Mouse (Mus musculus): ENCODE measurements around the gene Txndc9. TPM values are rescaled to one million over a fixed set of nuclear protein-coding genes. Genes with fewer than 3 reads are reported as not detected.

Gene Txndc9
- 10 to 100 TPM; 28.9 to 35.5 TPM for total RNA-seq (2021)
- long read RNA-seq, experiment 1, transcript Txndc9-201 (5 exons, 3,381 nt): major isoform, 23 of 30 reads
- long read RNA-seq, experiment 1, transcript Txndc9-208 (5 exons, 1,699 nt): minor isoform, 5 of 30 reads
- long read RNA-seq, experiment 1, partial matches to known transcripts: 0 of 30 reads
- long read RNA-seq, experiment 1, other reads (novel, unspliced or antisense): 0 of 30 reads
- long read RNA-seq, experiment 2, transcript Txndc9-201 (5 exons, 3,381 nt): major isoform, 18 of 28 reads
- long read RNA-seq, experiment 2, transcript Txndc9-208 (5 exons, 1,699 nt): minor isoform, 7 of 28 reads
- long read RNA-seq, experiment 2, partial matches to known transcripts: 1 of 28 reads
- long read RNA-seq, experiment 2, other reads (novel, unspliced or antisense): 1 of 28 reads

DNA sequence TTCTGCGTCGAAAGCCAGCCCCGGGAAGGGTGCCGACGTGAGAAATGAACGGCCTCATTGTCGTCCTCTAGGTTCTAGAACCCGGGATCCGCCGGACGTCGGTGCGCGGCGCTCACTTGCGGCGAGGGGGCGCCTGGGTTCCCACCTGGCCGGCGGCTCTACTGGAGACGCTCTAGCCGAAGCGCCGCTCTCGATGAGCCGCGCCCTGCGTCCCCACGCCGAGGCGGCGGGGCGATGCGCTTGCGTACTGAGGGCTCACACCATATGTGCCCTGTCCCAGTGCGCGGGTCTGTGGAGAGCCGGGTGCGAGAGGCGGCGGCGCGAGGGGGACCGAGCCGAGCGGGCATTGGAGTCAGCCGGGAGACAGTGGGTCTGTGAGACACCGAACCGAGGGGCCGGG, at the start of gene Txndc9, which contains the start of gene Eif5b:
Txndc9 (minus strand) TSS at position 27 of the 400 bp plus-strand sequence.
Eif5b (plus strand) TSS at position 144 of the 400 bp plus-strand sequence.
- DNase-seq (ENCODE audit: low spot score): peak; percentile 92

DNA sequence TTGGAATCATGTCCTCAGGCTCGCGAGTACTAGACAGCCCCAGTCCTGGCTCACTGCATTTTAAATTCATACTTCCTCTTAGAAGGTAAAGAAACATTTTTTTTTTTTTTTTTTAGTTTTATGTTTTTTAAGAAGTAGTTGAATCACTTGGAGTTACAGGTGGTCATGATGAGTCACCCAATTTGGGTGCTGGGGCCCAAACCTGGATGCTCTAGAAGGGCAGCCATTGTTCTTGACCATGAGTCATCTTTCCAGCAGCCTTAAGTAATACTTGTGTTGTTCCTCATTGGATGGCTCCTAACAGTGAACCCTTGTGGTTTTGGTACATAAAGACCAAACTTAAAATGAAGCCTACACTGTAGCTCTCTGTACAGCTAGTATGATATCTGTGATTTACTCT, 41.2 kb upstream of the Txndc9 start:
- no peak for DNase-seq (ENCODE audit: low spot score)

DNA sequence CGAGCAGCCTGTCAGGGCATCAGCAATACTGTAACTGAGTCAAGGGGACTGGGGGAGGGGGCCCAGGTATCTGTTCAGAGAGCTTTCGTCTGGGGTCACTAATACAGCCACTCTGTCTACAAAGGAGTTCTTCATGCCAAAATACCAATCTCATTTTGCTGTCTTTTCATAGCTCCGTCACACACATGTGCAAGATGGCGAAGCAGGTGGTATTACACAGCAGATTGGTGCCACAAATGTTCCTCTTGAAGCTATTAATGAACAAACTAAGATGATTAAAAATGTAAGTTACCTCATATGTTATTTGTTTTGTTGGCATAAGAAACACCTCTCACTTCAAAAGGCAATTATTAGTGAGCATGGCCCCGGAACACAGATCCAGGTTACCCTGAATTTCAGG, 39.7 kb upstream of the Txndc9 start:
- no peak for DNase-seq (ENCODE audit: low spot score)

DNA sequence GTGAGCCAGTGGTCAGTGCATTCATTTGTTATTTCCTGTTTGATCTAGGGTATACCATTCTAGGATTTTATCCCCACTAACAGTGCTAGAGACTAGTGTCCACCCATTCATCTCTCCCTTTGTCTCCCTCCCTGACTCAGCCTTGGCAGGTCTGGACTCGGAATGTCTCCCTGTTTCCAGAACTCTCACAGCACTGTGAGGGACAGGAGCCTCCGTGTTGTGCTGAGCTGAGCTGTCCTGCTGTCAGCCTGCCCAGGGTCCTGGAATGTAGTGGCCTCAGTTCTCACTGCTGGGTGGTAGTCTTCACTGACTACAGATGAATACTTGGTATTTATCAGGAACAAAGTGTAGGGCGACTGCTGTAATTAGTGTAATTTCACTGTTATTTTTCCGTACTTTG, 37.8 kb upstream of the Txndc9 start:
- no peak for DNase-seq (ENCODE audit: low spot score)

DNA sequence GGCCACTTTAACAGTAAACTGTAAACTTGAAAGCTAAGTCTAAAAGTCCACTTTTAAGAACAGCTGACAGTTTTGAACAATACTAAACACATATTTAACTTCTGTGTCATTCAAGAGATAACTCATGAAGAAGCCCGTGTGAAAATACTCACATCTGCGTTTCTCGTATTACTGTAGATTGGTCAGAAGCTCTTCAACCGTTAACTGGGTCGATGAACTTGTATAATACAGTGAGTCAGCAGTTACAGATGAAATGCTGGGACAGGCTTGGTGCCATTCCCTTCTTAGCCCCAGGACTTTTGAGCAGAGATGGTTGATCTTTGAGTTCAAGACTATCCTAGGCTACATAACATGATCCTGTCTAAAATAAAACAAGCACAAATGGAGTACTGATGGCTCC, 33.7 kb upstream of the Txndc9 start:
- no peak for DNase-seq (ENCODE audit: low spot score)

DNA sequence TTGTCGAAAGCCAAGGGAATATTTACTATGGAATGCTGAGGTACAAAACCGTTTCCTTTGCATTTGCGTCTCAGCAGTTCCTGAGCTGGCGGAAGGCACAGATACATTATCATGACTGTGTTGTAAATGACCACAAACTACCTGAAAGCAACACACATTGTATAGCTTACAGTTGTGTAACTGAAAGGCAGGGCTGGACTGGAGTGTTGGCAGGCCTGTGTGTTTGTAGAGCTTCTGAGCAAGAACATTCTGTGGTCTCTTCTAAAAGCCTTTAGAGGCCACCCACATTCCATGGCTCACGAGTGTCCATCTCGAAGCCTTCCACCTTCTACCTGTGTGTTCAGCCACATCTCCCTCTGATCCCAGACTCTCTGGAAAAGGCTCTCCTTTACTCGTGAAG, 29.6 kb upstream of the Txndc9 start:
- DNase-seq (ENCODE audit: low spot score): no peak

DNA sequence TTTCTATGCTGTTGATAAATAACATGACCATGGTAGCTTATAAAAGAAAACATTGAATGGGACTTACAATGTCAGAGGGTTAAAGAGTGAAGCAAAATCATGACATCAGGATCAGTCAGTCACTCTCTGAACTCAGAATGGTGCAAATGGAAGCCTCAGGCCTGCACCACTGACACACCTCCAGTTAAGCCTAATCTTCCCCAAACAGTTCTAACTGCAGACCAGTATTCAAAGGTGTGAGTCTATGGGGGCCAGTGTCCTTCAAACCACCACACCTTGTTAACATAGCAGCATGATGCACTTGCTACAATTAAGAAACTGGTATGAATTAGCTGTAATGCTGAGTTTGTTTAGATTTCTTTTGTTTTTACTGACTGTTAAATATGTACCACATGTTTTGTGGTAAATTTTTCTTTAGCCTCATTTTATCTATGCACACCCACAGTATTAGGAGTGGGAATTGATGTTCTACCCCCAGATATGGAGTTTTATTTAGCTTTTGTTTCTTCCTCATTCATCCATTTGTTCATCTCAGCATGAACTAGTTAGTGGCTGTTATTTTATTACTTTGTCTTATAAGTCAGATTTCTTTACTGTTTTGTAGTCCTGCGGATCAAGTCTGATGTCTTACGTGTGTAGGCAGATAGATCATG, 17.0 kb upstream of the Txndc9 start:
- DNase-seq (ENCODE audit: low spot score): no peak

DNA sequence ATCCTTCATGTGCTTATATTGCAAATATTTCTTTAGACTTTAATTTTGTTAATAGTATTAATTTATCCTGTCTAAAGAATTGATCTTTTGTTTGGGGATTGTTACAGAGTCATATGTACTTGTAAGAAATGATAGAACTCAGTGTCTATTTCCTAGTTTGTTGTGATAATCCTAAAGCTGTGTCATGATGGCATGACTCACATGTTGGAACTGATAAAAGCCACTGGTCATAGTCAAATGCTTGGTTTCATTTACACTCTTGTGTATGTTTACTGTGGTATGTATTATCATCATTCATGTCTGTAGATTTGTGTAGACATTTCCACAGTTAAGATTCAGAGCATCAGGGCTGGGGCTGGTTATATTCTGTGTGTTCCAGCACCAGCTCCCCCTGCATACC, 14.8 kb upstream of the Txndc9 start:
- no peak for DNase-seq (ENCODE audit: low spot score)

DNA sequence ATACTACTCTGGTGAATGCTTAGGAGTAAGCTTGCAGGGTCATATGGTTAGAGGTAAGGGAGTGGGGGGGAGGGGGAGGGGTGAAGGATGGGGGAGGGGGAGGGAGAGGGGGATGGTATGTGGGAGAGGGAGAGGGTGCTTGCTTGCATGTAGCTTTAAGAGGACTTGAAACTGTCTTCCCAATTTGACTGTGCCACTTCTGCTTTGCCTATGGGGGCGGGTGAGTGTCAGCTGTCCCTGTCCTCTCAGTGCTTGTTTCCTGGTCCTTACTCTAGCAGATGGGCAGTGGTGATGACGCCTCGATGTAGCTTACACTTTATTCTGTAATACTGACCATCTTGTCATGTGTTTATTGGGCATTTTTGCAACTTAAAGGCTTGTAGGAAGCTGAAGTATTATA, 14.4 kb upstream of the Txndc9 start:
- no peak for DNase-seq (ENCODE audit: low spot score)

DNA sequence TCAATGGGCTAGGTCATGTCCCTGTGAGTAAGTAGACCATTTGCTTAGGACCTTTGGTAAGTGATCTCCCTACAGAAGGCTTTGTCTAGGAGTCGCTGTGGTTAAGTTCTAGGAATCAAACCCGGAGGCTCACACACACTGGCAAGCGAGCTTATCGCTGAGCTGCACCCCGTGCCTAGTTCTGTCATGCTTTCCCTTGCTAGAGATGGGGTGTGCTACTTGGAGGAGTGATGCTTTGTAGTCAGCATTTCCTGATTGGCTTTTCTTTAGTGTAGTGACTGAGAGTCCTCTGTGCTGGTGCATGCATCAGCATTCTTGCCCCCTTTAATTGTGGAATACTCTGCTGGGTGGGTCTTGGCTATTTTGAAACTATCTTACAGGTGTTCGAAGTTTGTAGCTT, 14.0 kb upstream of the Txndc9 start:
- DNase-seq (ENCODE audit: low spot score): no peak

DNA sequence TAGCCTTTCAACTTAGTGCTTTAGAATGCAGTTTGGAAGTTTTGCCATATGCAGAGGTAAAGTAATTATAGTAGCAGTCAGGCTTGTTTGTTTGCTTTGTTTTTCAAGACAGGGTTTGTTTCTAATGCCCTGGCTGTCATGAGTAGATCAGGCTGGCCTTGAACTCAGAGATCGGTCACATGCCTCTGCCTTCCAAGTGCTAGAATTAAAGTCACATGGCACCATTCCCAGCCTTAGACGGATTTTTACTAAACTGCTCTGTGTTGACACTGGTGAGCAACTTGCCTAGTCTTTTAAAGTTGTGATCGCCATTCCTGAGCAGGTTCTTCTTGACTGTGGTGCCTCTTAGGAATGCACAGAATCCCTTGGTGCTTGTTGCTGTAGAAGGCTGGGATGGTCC, 9.0 kb upstream of the Txndc9 start:
- DNase-seq (ENCODE audit: low spot score): no peak

DNA sequence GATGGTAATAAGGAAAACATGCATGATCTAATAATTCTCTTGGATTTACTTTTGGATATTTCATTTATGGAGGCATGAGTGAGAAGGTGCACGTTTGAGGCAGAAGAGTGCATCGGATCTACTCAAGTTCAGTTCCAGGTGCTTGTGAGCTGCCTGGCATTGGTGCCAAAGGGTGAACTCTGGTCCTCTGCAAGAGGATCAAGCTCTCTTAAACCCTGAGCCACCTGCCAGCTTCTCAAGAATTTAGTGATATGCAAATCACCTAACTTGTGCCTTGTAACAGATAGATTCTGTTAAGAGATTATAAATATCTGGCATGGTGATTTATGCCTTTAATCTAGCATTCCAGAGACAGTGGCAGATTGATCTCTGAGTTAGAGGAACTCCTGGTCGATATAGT, 5.4 kb upstream of the Txndc9 start:
- DNase-seq (ENCODE audit: low spot score): no peak

DNA sequence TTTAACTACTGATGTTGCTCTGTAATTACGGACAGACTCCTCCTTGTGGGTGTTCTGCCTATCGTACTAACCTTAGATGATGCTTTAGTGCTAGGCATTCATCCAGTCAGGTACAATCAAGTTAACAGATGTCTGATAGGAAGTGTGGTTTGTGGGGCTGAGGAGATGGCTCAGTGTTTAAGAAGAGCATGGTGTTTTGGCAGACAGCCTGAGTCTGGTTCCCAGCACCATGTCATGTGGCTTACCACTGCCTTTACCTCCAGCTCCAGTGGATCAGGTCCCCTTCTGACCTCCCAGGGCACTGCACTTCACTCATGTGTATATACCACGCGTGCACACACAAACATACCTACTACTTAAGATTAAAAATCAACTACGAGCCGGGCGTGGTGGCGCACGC, 4.3 kb upstream of the Txndc9 start:
- no peak for DNase-seq (ENCODE audit: low spot score)

DNA sequence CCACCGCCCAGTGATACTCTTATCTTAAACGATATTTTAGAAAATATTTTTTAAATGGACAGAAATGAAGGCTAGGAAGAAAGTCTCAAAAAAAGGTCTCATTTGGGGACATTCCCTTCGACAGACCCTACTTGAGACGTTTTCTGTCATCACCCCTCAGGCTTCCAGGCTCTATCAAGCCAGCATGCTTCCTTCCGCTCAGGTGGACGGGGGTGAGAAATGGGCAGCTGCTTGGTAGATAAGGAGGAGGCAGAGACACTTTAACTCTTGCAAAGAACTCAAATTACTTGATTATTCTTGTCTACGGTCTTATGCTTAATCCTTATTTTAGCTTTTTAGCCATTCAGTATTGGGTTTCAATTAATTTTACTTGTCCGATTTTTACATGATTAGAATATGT, 3.2 kb upstream of the Txndc9 start:
- DNase-seq (ENCODE audit: low spot score): no peak

DNA sequence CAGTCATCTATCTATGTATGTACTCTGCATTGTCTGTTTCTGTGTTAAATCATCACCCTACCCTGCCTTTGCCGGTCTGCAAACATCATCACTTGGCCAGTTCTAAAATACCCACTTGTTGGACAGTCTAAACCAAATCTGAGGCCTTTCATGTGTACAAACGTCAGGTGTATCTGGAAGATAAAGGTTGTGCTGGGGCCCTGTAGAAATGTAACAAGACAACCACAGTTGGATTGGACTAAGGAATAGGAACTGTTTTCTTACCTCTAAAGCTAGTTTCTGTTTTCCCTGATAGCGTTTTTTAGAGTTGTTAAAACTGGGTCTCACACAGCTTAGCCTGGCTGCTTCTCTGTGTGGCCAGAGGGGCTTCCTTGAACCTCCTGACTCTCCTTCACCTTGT, 1.9 kb upstream of the Txndc9 start:
- DNase-seq (ENCODE audit: low spot score): no peak

DNA sequence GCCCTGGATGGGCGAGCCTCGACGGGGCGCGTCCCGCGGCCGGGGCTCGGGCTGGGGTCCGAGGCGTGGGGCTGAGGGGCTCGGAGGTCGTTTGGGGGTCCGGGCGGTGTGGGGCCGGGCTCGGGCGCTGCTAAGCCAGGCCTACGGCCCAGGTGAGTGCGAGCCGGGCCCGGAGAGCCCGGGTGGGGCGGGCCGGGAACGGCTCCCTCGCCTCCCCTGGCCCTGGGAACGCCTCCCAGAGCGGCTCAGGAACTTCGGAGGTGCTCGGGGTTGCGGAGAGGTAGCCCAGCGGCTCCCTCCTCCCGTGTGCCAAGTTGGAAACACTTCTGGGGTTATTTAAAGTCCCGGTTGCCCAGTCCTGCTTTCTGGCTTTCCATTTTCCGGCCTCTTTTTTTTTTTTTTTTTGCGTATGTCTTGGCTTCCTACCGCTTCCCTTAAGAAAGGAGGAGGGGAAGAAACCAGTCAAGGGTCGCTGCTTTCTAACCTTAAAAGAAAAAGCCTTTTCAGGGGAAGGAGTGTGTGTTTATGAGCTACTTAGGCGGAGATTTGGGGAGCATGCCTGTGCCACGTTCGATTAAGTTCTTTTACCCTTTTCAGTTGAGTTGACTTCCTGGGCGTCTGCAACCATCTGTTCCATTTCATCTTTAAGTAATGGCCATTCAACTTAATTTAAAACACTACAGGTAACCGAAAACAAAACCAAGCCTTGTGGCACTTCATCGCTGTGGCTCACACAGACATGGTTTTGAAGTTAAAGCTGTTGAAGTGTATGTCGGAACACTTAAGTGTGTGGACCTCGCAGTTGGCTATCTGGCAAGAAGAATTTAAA, 892 bp upstream of the Txndc9 start:
- DNase-seq (ENCODE audit: low spot score): no peak

DNA sequence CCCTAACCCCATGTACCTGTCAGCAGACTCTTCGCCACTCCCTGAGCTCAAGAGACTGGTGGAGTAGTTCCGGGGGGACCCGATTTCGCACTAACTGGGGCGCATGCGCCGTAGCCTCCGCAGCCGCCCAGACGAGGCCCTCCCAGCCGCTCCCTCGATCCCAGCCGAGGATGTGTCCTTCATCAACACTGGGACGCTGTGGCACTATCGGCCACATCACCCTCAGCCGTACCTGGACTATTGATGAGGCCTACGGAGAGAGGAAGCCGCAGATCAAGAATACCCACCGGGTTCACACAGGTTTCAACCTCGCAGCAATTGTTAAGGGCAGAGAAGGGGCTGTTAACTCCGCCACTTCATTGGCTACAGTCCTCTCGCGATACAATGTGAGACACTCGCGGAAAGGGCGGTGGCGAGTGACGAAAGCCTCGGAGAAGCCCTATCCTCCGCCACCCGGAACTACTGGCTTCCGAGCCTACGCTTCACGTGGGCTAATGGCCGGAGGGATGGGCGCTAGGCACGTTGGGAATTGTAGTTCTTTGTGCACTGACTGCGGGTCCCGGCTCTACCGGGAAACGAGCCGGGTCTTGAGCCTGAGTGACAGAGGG, 712 bp downstream of the Txndc9 start:
- DNase-seq (ENCODE audit: low spot score): peak; percentile 99

DNA sequence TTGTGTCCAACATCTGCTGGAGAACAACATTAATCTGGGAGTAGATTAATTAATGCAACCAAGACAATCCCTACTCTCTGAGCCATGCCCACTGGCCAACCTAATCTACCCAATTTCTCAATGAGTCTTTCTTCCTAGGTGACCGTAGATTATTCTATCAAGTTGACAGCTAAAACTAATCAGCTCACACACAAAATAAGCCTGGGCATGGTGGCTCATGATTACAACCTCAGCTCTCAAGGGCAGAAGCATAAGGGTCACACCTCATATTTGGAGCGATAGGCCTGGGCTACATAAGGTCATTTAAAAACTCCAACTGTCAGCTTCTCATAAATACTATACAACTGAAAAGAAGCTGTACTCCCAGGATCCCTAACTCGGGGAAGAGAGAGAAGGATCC, 1.5 kb downstream of the Txndc9 start:
- DNase-seq (ENCODE audit: low spot score): no peak

DNA sequence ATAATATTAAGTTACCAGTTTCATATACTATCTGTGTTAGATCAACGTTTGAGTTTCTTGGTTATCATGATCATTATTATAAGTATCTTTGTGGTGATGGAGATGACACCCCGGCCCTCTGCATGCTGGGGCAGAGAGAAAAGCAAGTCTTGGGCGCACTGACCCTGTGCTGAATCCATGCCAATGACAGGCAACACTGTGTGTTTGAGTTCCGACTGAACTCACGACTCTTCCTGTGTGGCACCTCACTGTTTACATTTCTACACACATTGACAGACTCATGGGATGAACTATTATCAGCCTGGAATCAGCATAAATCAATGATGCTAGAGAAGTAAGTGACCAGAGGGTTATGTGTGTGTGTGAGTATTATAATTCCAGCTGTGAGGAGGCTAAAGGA, 9.8 kb downstream of the Txndc9 start:
- DNase-seq (ENCODE audit: low spot score): no peak

DNA sequence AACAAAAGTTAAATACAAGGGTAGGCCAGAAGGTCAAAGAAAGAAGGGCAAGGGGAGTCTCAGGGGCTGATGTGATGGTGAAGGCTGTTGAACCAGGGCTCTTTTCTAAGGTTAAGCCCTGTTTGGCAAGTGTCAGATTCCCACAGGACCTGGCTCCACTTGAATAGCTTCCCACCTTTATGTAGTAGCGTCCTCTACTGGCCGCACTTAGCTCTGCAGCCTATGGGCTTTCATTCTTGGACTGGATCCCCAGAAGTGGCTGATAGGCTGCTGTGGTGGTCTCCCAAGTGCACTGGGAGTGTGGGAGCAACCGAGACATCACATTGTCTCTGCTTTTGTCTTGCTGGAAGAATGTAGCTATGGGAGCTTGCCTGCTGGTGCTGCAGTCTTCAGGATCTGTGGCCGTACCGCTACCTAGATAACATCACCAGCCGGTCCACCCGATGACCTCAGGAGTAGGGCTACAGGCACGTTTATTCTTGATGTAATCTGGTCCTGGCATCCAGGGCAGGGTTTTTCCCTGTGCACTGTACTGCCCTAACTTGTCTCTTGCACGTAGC, 11.8 kb downstream of the Txndc9 start:
- DNase-seq (ENCODE audit: low spot score): peak; percentile 16

DNA sequence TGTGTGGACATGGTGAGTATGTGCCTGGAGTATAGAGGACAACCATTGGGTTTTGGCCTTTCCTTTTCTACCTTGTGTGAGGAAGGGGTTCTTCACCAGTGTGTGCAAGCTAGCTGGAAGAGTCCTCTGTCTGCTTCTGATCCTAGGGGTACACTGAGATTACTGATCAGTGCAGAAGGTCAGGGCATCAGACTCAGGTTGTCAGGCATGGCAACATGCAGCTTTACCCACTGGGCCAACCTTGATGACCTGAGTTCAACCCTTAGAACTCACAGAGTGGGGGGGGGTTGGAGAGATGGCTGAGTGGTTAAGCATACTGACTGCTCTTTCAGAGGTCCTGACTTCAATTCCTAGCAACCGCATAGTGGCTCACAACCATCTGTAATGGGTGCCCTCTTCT, 13.4 kb downstream of the Txndc9 start:
- no peak for DNase-seq (ENCODE audit: low spot score)

DNA sequence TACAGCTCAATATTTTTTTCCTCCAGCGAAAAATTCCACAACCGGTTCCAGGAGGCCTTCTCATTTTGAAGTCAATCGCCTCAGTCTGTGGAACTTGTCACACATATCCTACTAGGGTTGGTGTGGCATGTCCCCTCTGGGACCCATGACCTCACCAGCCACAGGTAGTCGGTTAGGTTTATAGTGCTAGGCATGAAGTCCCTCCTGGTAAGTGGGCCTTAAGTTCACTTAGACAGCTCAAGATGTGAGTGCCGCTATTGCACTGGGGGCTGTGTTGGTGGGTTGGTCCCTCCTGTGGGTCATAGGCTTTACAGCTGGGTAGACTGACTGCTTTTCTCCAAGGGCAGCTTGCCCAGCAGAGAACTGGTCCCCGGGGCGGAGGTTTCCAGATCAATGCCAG, 20.4 kb downstream of the Txndc9 start:
- DNase-seq (ENCODE audit: low spot score): no peak

All from gastrocnemius, adult 18-20 months (tissue).